Mouse (Mus musculus) testis, adult 2 months (tissue): ENCODE results near the gene Ngly1.

Experiments used
- CTCF ChIP-seq: fragments of 200-500 bp; IDR thresholded peaks from 2 replicates; pipeline ENCODE4 v1.5.1; 2012; ENCODE audit warnings: low read depth, mild to moderate bottlenecking, inconsistent platforms, low read length, moderate library complexity; ENCODE audit not compliant: control insufficient read depth, insufficient read depth, insufficient replicate concordance
- POLR2A ChIP-seq: fragments of 200-500 bp; IDR thresholded peaks from 2 replicates; pipeline ENCODE4 v1.6.1; 2012; ENCODE audit warnings: low read depth, mild to moderate bottlenecking, inconsistent platforms, low read length, moderate library complexity; ENCODE audit not compliant: control insufficient read depth

DNA sequence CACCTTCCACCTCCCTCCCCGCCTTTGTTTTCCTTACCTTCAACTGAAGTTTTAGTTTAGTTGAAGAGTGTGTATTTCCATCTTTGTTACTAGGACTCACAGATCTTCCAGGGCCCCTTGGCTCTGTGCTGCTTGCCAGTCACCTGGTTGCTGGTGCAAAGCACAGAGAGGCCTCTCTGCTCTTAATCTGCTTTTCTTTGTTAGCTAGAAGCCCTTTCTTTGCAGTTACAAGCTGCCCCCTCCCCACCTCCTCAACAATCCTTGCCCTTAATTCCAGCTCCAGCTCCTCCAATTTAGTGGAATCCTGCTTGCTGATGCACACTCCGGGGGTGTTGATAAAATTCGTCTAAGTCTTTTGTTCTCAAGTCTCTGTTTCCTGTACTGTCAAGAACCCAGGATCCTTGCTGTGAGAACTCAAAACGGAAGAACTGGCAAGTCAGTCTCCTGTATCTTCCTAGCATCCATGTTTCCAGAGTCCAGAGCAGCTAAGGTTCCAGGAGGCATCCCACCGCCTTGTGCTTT is 79.9 kb downstream of the Ngly1 start:
- TF ChIP-seq CTCF (no peak), POLR2A (no peak)
